Mouse (Mus musculus): Measurements from ENCODE around the gene Rassf3.

Gene Rassf3

DNA sequence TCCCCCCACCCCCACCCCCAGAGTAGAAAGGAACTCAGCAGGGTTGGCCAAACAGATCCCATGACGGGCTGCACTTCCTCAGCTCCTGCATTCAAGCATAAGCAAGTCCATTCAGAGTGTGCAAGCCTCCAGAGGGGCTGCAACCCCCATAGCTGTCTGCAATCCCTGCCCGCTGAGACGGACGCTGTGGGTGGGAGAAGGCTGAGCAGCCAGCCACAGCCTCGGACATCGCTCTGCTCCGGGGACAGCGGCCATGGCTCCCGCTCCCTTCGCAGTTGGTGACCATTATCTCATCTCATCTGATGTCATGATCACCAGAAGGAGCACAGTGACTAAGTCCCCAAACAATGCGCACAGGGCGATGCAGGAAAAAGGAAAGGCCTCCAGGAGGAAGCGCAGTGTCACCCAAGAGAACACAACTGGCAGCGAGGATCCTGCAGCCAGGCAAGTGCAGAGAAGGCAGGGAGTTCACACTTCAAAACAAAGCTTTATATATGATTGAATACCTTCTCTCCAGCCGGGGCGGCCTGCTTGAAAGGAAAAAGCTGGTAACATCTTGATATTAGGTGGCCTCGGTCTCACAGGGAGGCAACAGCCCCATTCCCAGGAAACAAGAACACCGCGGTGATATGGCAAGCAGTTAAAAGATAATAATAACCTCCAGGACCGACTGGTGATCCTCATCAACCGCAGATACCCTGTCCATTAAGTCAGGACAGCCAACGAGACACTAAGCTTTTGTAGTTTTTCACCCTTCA lies 14.6 kb downstream of the Rassf3 start:
- no peak for DNase-seq (ENCODE audit: low spot score in 2 of 2)

DNA sequence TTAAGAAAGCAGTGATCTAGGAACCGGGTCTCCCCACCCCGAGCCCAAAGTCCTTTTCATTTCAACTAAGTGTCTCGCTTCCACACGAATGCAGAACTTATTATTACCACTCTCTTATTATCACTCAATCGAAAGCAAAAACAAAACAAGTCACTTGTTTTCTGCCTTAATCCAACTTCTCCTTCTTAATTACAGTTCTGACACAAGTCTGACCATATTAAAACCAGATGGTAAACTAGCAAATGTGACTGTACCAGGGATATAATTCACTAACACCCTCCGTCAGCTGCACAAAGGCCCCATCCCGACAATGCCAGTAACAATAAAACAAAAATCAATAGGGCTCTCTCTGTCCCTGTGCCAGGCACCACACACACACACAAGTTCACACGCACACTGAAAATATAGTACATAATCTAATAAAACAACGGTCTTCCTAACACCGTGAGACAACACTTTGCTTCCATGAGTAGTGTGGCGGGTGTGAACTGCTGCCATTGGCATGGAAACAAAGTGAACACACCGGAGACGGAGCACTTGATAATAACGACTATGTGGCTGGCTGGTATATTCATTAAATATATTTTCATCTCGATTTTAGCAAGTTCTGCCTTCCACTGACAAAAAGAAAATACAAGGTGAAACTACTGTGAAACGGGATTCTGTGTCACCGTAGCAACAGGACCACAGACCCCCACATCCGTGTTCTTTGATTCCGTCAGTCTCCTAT lies 16.9 kb downstream of the Rassf3 start:
- DNase-seq (ENCODE audit: low spot score in 2 of 2), result no peak

DNA sequence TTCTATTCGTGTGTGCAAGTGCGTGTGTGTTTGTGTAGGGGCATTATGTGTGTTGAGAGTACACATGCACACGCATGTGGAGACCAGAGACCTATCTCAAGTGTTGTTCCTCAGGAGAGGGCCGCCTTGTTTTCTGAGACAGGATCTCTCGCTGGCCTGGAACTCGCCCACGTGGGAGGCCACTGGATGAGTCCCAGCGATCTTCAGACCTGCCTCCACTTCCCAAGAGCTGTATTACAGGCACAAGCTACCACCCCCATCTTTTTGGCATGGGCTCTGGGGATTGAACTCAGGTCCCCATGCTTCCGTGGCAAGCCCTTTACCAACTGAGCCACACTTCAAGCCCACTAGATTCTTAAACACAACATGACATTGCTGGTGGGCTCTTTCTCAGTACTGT lies 17.7 kb downstream of the Rassf3 start:
- no peak for DNase-seq (ENCODE audit: low spot score in 2 of 2)

DNA sequence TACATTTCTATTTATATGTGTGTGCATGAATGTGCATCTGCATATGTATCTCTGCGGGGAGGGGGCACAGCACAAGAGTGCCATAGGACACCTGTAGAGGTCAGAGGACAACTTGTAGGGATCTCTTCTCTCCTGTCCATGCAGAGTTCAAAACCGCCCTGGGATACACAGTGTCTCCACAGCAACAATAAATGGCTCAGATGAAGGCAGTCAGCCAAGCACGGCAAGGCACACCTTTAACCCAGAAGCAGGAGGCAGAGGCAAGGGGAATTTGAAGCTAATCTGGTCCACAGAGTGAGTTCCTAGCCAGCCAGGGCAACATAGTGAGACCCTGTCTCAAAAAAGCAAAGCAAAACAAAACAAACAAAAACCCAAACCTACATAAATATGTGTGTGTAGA lies 18.8 kb downstream of the Rassf3 start:
- no peak for DNase-seq (ENCODE audit: low spot score in 2 of 2)

DNA sequence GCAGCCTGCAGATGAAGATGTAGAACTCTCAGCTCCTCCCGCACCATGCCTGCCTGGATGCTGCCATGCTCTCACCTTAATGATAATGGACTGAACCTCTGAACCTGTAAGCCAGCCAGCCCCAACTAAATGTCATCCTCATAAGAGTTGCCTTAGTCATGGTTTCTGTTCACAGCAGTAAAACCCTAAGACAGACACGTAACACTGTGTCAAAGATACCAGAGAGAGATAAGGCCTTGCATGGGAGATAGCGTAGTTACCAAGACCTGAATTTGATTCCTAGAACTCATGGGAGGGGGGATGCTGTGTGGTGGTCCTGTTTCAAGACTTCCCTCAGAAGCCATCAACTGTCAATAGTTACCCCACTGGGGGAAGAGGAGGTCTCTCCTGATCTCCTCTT lies 20.6 kb downstream of the Rassf3 start:
- DNase-seq (ENCODE audit: low spot score in 2 of 2), result no peak

DNA sequence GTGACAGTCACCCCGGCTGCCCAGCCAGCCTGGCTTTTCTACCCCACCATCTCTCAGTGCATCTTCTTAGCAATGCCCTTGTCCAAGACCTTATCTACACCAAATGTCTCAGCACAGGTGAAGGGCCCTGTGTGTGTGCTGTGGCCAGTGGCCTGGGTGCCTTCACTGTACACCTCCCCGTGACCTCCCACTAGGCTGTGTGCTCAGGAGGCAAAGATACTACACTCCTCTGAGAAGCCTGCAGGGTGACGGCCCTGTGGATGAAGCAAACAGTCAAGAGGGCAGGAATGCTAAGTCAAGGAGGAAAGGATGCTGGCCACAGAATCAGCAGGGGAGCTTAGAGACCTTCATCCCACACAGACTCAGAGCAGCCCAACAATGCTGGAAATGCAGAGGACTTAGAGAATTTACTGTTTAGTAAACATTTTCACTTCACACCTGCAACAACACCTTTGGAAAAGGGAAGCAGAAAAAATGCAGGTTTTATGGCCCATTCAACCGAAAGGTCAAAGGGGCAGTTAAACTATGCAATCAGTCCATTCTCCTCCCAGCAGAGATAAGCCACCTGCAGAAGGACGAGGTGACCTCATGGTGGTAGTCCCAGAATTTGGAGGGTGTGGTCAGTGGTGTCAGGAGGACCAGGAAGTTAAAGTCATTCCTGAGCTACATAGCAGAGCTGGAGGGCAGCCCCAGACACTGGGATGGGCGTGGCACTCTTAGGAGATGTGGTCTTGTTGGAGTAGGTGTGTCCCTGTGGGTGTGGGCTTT lies 21.3 kb downstream of the Rassf3 start:
- no peak for DNase-seq (ENCODE audit: low spot score in 2 of 2)

DNA sequence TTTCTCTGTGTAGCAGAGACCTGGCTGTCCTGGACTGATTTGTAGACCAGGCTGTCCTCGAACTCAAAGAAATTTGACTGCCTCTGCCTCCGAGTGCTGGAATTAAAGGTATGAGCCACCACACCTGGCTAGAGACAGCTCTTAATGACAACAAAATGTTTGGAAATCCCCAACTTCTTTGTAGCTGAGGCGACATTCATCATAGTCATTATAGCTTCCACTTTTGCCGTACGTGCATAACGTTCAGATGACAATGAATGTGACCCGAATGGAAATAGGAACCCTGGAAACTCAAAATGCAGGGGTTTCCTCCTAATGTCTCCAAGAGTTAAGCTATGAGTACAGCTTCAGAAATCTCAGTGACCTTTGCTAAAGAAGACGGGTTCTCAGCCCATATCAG lies 22.1 kb downstream of the Rassf3 start:
- no peak for DNase-seq (ENCODE audit: low spot score in 2 of 2)

DNA sequence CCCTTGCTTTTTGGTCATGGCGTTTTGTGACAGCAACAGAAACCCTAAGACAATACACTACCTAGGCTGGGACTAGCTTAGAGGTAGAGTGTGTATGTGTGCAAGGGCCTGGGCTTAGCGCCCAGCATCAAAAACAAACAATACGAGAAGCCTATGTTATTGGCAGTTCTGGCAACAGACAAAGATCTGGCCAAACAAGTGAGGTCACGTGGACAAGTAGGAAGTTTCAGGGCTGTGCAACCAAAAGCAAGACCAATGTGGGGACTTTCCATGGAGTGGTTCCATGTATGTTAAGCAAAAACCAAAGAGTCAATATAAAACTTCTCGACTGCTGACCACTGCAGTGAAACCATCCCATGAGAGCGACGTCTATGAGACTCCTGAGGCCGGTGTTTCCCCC lies 30.3 kb downstream of the Rassf3 start:
- DNase-seq (ENCODE audit: low spot score in 2 of 2), result no peak

DNA sequence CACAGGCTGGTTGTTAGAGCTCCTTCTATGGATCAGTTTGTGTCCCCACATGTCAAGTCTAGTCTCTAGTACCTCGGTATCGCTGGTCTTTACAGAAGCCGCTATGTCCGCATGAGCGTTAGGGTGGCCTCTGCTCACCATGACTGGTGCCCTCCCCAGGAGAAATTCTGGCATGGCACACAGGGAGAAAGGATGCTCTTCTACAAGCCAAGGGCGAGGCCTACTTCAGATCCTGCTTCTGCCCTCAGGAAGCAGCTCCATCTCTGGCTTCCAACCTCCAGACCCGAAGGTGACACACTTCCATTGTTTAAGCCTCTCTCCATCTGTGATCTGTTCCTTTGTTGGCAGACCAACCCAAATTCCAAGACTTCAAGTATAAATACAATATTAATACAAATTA lies 31.9 kb downstream of the Rassf3 start:
- DNase-seq (ENCODE audit: low spot score in 2 of 2), result no peak

DNA sequence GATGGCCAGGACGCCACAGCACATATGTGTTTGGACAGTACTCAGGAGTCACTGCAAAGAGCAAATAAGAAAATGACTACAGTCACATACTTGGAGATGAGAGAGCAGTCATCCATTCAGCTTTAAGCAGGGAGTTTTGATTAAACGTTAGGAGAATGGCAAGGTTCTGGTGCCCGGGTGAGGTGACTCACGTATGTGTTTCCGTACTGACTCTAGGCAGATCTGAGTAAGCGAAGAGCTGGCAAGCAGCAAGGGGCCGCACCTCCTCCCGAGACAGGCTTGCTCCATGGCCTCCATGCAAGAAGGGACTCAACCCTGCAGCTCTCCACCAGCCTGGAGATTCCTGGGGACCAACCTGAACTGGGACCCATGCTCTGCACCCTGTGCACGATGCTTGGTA lies 32.4 kb downstream of the Rassf3 start:
- DNase-seq (ENCODE audit: low spot score in 2 of 2), result no peak

DNA sequence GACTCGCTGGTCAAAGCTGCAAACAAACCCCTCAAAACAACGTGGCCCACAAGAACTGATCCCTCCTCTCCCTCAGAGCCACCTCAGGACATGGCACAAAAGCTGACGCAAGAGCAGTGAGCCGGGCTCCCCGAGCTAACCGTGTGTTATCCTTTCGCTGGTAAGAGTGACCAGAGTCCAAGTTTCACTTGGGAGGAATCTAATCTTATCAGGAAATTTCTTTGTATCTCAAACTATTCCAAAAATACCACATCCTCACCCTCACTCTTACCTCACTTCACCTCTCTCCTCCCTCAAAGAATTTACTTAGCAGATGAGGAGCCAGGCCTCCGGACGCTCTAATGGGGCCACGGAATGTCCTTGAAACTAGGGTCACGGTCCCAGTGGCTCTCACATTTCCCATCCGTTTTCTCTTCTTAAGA lies 36.8 kb downstream of the Rassf3 start:
- no peak for DNase-seq (ENCODE audit: low spot score in 2 of 2)

DNA sequence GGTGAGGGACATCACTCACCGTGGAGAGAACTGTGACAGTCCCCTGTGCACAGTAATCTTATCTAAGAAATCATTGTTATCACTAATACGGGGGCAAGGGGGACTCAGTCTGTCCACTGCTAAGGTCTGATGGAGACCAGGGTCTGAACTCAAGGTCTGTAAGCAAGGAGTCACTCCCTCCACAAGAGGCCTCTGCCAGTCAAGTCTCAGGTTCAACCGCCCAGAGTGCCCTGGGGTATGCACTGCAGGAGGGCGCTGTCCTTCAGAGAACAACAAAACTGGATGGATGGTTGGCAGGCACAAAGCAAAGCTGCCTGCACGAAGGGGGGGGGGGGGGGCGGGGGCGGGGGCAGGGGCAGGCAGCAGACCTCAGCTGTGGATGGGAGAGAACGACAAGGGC lies 38.0 kb downstream of the Rassf3 start:
- no peak for DNase-seq (ENCODE audit: low spot score in 2 of 2)

DNA sequence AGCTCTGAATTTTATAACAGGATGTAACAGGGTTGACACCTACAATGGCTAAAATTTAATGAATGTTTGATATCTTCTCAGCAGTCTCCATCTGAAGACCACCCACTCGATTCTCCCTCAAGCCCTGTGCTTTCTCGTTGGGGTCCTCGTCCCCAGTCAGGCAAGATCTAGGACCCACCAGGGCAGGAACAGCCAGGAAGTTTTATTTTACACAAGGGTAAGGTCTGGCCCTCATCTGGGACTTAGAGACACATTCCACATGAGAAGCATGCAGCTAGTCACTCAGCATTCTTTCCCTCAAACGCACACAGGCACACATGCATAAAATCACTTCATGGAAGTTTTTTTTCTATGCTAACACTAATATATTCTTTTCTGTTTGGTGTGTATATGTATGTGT lies 39.5 kb downstream of the Rassf3 start:
- DNase-seq (ENCODE audit: low spot score in 2 of 2), result no peak

DNA sequence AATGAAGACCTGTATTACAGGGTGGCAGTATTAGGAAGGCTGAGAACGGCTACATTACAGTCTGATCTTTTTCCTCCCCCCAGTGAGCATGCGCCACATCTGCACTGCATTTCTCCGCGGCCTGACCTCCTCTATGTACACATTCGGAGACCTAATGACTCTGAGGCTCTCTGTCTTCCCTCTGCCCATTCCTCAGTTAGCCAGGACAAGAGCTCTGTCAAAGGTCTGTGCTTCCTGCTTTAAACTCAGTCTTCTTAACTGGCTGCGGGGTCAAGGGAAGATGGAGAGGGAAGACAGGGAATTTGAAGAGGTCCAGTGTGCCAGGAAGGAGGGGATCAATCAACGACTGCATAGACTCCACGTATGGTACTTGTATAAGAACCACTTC lies 39.9 kb downstream of the Rassf3 start:
- DNase-seq (ENCODE audit: low spot score in 2 of 2), result no peak

DNA sequence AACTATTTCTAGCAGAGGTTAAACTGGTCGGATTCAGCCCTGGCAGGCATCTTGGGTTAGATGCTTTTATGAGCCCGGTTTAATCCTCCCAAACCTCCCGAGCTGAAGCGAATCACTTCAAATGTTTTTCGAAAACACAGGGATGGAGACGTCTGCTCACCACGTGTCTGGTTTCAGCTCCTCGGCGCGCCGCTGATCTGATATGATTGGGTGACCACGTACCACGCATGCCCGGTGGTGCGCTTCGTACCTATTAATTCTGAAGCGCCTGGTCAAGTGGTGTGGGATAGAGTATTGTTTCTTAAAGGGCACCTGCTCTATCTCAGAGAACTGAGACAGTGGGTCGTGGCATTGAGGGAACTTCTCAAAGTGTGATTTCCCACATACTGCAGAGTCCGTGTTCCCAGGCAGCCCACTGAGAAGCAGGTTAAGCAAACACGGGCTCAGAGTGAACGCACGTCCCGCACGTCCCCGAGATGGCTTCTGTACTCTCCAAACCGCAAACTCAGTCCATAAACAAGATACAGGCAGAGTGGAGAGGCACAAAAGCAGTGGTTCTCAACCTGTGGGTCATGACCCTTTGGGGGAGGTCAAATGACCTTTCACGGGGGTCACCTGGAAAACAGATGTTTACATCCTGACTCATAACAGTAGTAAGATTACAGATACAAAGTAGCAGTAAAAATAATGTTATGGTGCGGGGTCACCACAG lies 40.4 kb downstream of the Rassf3 start:
- DNase-seq (ENCODE audit: low spot score in 2 of 2), result no peak

DNA sequence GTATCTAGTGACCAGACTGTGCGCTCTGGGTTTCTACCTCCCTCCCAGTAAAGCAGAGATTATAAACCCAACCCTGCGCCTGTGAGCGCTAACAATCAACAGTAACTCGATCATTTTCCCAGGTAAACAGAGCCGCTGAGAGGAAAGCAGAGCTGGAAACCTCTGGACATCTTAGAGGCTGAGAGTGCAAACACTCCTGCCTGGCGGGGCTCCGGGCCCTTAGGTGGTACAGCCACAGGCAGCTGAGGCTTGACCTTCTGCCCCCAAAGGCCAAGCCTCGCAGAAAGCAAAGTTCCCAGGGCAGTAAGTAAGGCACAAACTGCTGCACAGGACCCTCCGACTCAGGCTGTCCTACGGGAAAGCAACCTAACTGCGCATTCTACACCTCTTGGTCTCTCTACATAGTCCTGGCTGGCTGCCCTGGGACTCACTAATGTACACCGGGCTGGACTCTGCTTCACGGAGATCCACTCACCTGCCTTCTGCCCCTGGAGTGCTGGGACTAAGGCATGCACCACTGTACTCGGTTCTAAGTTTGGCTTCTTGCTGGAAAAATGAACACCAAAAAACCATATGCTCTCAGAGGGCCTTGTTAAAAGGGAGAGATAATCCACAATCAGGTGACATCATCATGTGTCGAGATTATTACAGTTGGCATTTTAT lies 41.6 kb downstream of the Rassf3 start:
- DNase-seq (ENCODE audit: low spot score in 2 of 2), result no peak

DNA sequence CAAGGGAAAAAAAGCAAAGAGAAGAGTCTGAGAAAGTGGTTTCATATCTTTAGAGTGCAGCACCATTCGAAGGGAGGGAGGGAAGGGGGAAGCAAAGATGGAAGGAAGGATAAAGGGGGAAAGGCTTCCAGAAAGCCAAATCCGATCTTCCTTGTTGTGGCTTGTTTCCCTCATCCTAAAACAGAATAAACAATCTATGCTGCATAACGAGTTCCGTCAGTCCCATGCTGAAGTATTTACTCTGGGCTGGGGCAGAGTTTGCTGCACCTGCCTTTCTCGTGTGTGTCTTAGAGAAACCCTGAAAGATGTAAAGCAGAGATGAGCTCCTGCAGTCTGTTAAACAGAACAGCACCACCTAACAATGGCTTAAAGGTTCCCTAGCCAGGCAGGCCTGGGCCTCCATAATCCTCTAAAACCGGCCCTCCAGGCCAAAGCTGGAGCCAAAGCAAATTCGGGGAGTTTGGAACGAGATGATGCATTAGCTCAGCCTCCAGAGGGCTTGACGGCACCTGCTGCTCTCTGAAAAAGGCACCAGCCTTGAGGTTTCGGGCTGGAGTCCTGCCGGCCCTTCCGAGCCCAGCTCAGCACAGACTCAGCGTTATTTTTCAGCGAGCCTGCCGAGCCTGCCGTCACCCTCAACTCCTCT lies 43.4 kb downstream of the Rassf3 start:
- no peak for DNase-seq (ENCODE audit: low spot score in 2 of 2)

DNA sequence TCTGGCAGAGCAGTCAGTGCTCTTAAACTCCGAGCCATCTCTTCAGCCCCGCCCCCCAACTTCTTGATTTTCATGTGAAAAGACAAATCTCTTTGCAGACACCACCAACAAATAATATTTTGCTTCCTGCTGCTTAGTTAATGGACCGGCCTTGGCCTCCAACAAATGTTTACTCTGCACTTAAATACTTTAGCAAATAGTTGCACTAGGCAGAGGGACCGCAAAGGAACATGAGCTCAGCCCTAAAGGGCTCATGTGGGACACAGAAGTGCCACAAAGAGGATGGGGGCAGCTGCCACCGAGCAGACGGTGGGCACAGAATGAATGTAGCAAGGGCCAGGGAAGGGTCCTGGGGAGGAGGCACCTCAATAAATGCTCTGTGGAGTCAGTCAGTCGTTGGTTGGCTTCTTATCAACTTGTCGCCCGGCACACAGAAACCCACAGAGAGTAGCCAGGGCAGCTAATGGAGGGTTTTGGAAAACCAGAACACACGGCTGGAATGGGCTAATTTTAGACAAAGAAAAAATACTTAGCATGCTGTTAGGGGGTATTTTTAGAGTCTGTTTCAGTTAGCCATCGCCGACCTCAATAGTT lies 44.0 kb downstream of the Rassf3 start:
- DNase-seq (ENCODE audit: low spot score in 2 of 2), result no peak

DNA sequence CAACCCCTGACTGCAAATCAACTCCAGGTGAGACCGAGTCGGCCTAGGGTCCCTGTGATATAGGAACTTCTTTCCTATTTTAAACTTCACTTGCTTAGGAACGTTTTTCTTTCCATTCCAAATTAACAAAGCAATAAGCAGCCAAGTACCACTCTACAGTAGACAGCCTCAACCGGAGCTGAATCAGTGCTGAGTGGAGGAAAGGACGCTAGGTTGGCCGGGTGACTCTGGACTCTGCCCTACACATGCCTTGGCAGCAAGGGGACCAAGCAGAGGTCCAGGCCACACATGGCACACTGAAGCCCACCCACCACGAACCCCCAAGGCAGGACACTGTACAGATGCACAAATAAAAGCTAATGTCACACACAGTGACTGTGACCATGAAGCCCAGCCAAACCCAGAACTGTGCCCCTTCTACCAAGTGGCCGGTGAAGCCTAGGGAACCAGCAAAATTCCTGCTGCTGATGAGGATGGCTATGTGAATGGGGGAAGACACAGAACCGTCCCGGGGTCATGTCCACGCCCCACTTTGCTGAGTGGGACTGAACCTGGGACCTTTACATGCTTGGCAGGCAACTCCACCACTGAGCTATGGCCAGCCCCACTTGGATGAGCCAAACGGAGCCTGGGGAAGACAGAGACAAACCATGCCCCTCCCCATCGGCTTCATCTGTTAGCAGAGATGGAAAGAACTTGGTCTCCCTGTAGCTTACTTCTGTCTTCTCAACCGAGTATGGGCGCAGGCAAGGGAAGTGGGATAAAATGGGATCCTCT lies 45.2 kb downstream of the Rassf3 start:
- DNase-seq (ENCODE audit: low spot score in 2 of 2), result no peak
